Mouse (Mus musculus): ENCODE results near the gene Ascl3. TPM values are rescaled to one million over a fixed set of nuclear protein-coding genes. Genes with fewer than 3 reads are reported as not detected.

Ascl3 gene
- total and polyA plus RNA-seq, 3 experiments: not detected

DNA sequence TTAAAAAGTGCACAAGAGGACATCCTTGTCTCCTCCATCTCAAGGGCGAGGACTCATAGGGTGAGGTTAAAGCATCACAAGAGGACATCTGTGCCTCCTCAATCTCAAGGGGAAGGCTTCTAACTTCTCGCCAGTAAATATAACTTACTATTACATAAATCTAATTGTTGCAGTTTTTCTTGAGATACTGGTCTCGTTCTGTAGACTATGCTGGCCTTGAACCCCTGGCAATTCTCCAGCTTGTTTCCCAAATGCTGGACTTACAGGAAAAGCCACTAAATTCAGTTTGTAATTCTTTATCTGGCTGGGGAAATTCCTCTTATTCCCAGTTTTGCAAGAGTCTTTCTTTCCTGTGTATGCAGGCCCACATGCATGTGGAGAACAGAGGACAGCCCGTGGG is 3.3 kb upstream of the Ascl3 start:
- no peak for DNase-seq (ENCODE audit: extremely low read depth)
- peaks cover 22 to 48% of the 10 kb centered on the region in 2 experiments for H3K36me3 ChIP-seq (replicated peaks in 1 of 2; ENCODE audit: control insufficient read depth in 1 of 2, insufficient read depth in 1 of 2, low read length in 1 of 2)
- H3K9me3 ChIP-seq (replicated peaks; ENCODE audit: low read length): no peaks in the 10 kb centered on the region
- no peaks in the 10 kb centered on the region for H3K27me3 ChIP-seq (replicated peaks)
- TF ChIP-seq RAD21 (IDR thresholded peaks at IDR 0.05; ENCODE audit: low read depth, low read length): no peak
- TF ChIP-seq POLR2A (IDR thresholded peaks at IDR 0.05; ENCODE audit: low read depth, low read length): no peak
- TF ChIP-seq ETS1 (conservative IDR thresholded peaks at IDR 0.05; ENCODE audit: low read depth, low read length): no peak
- no peak for TF ChIP-seq CHD1 (IDR thresholded peaks at IDR 0.05; ENCODE audit: low read depth, low read length)
- TF ChIP-seq E2F4 (IDR thresholded peaks at IDR 0.05; ENCODE audit: insufficient replicate concordance, low read depth, low read length): no peak
- TF ChIP-seq RCOR1 (conservative IDR thresholded peaks at IDR 0.05; ENCODE audit: low read depth, low read length): no peak
- dilution Hi-C loops (cut with MboI; ENCODE audit: extremely low pct_ligation_motif_present, extremely low pct_unique_long_range_greater_than_20kb, low sequenced_read_pairs) (no loop called here), in situ Hi-C loops (cut with MboI; ENCODE audit: low pct_ligation_motif_present, low pct_unique_long_range_greater_than_20kb, low sequenced_read_pairs) (no loop called here)
- no peak overlapping the region for H3K4me3 ChIP-seq (replicated peaks in 1 of 3; ENCODE audit: low read depth in 2 of 3, low read length in 2 of 3, poor library complexity in 1 of 3)
- no peaks in the 10 kb centered on the region for H3K79me2 ChIP-seq (replicated peaks; ENCODE audit: control insufficient read depth, extremely low read depth, insufficient read depth, poor library complexity, severe bottlenecking)
- H3K9ac ChIP-seq (ENCODE audit: insufficient read depth, low read depth): no peak overlapping the region
- no peak overlapping the region for H3K27ac ChIP-seq (ENCODE audit: insufficient read depth, low read depth)
- peaks cover 3 to 10% of the 10 kb centered on the region in 2 experiments; a peak in 3 of 4 replicates for H3K4me1 ChIP-seq (ENCODE audit: control insufficient read depth in 1 of 2, insufficient read depth in 2 of 2)
- no peak overlapping the region for H3K4me2 ChIP-seq (ENCODE audit: insufficient read depth, low read depth, poor library complexity, severe bottlenecking)

DNA sequence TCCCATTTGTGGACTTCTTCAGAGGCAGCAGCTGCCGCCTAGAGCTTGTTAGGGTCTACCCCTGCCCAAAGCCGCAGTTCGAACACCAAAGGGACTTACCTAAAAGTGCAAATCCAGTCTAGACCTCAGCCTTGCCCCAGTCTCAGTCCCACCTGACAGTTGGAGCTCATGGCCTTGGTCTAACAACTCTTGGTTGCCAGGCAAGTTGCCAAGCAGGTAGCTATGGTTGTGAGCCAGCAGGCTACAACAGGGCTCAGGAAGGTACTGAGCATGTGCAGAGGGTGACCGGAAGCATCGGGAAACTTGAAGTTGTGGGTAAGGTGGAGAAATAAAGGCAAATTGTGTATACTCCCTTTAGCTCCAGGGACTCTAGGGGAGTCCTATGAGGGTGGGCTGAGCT is 7.8 kb downstream of the Ascl3 start, which contains the start of gene BC051019:
BC051019 (minus strand) TSS at position 154 of the 400 bp plus-strand sequence.
- Histone ChIP-seq H3K79me2 (replicated peaks; ENCODE audit: control insufficient read depth, extremely low read depth, insufficient read depth, poor library complexity, severe bottlenecking) (no peaks in the 10 kb centered on the region), H3K4me3 (replicated peaks in 1 of 3; ENCODE audit: low read depth in 2 of 3, low read length in 2 of 3, poor library complexity in 1 of 3) (no peak within 1 kb of the TSS), H3K9ac (ENCODE audit: insufficient read depth, low read depth) (no peak within 1 kb of the TSS), H3K36me3 (replicated peaks in 1 of 2; ENCODE audit: control insufficient read depth in 1 of 2, insufficient read depth in 1 of 2, low read length in 1 of 2) (peaks cover 0 to 6% of the 10 kb centered on the region in 2 experiments), H3K4me1 (ENCODE audit: control insufficient read depth in 1 of 2, insufficient read depth in 2 of 2) (peaks cover 4 to 15% of the 10 kb centered on the region in 2 experiments), H3K27ac (ENCODE audit: insufficient read depth, low read depth) (no peak within 1 kb of the TSS), H3K9me3 (replicated peaks; ENCODE audit: low read length) (peaks cover 3% of the 10 kb centered on the region), H3K27me3 (replicated peaks) (no peaks in the 10 kb centered on the region), H3K4me2 (ENCODE audit: insufficient read depth, low read depth, poor library complexity, severe bottlenecking) (no peak within 1 kb of the TSS)
- DNase-seq (ENCODE audit: extremely low read depth): no peak
- TF ChIP-seq SMC3 (IDR thresholded peaks at IDR 0.05; ENCODE audit: low read depth, low read length) (no peak), CHD2 (IDR thresholded peaks at IDR 0.05; ENCODE audit: low read length) (no peak), IRF4 (IDR thresholded peaks at IDR 0.05; ENCODE audit: low read depth, low read length) (no peak), POLR2A (IDR thresholded peaks at IDR 0.05; ENCODE audit: low read depth, low read length) (no peak), RCOR1 (conservative IDR thresholded peaks at IDR 0.05; ENCODE audit: low read depth, low read length) (no peak), USF2 (conservative IDR thresholded peaks at IDR 0.05; ENCODE audit: low read depth, low read length) (no peak), GABPA (IDR thresholded peaks at IDR 0.05; ENCODE audit: insufficient replicate concordance, low read depth, low read length) (no peak), ZC3H11A (IDR thresholded peaks at IDR 0.05; ENCODE audit: low read depth, low read length) (no peak), NRF1 (IDR thresholded peaks at IDR 0.05; ENCODE audit: low read depth, low read length) (no peak), ETS1 (conservative IDR thresholded peaks at IDR 0.05; ENCODE audit: low read depth, low read length) (no peak), EP300 (IDR thresholded peaks at IDR 0.05; ENCODE audit: low read length) (no peak), TBP (conservative IDR thresholded peaks at IDR 0.05; ENCODE audit: low read depth, low read length) (no peak)
- in situ Hi-C loops (cut with MboI; ENCODE audit: low pct_ligation_motif_present, low pct_unique_long_range_greater_than_20kb, low sequenced_read_pairs) (no loop called here), dilution Hi-C loops (cut with MboI; ENCODE audit: extremely low pct_ligation_motif_present, extremely low pct_unique_long_range_greater_than_20kb, low sequenced_read_pairs) (no loop called here)
